Mouse (Mus musculus) embryonic fibroblast, embryonic 13.5 days (primary cell): ENCODE results near the gene Shmt1.

Source experiments
- CTCF ChIP-seq: IDR thresholded peaks from 2 replicates; pipeline ENCODE4 v1.5.1; 2011; ENCODE audit warnings: mild to moderate bottlenecking, control low read depth, low read length, moderate library complexity, borderline replicate concordance; ENCODE audit not compliant: insufficient read depth
- POLR2A ChIP-seq: IDR thresholded peaks from 2 replicates; pipeline ENCODE4 v1.6.1; 2011; ENCODE audit warnings: low read depth, mild to moderate bottlenecking, control low read depth, low read length, moderate library complexity

DNA sequence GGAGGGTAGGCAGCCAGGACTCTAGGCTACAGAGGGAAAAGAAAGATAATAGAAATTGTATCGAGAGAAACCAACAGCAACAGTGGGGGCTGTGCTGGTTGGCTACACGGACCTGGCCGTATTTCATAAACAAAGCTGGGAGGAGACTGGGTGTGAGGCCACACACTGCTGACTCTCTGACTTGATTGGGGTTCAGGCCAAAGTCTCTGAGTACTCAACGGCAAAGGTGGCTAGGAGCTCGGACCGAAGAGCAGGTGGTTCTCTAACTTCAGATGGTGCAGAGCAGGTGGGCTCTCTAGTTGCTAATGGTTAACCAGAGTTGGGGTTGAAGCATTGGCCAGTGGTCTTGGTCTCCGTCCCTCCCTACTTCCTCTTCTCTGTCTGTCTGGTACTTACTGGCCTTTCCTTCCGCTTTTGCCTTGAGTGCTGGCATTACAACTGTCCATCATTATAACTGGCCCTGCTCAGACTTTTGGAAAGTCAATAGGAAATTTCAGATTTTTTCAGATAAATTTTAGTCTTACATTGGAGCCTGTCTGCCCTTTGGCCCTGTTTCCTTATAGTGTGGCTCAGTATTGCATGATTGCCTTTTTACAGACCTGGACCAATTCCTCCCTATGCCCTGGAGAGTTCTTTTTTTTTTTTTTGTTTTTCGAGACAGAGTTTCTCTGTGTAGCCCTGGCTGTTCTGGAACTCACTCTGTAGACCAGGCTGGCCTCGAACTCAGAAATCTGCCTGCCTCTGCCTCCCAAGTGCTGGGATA, 26.3 kb upstream of the Shmt1 start:
- no peak for TF ChIP-seq POLR2A
- no peak for TF ChIP-seq CTCF
